Mouse (Mus musculus) WW6 (cell line): ENCODE results near the gene Foxp4.

Source experiments
- DNase-seq: peaks from one replicate; pipeline ENCODE4 v3.0.0-alpha.2; 2013; ENCODE audit warnings: low read depth, low spot score

Foxp4 gene

DNA sequence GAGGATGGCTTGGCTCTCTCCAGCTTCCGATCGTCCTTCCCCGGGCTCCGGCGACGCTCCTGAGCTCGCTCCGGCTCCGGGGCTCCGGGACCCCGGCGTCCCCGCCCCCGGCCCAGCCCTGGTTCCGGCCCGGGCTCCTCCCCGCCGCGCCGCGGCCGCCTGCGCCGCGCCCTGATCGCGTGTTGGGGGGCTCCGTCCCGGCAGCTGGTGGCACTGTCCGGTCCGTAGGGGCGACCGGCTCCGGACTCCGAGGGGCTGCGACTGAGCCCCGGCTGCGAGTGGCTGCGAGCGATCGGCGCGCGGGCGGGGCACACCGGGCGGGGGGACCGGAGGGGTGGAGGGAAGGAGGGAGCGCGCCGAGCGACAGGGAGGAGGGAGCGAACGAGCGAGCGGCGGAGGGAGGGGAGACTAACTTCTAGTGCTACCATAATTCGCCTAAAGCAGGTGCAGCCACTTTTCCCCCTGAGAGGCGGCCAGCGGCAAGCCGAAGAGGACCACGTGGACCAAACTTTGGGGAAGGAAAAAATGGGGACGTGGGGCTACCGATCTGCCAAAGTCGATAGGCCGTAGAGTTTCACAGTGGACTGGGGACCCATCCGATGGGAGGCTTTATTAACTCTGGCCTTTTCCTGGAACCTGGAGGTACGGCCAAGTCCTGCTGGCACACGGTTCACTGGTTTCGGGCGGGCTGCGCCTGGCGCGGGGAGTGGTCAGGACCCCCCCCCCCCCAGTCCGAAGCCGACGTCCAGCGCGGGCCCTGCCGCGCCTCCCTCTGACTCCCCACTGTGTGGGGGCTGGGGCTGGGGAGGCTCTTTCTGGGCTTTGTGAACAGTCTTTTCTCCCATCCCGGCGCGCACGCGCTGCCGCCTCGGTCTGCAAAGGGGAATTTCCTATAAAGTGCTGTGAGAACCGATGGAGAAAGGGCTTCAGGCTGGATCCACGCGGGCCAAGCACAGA is at the start of gene Foxp4:
Foxp4 (minus strand) TSS at position 263 of the 957 bp plus-strand sequence.
- DNase-seq, result no peak

- no peak for DNase-seq
These were observed 49.4 kb upstream of the Foxp4 start for GRCm38 (mm10) chr17:47973563-47974472.

GRCm38 (mm10) chr17:47965885-47966505 is 41.5 kb upstream of the Foxp4 start:
- no peak for DNase-seq

DNA sequence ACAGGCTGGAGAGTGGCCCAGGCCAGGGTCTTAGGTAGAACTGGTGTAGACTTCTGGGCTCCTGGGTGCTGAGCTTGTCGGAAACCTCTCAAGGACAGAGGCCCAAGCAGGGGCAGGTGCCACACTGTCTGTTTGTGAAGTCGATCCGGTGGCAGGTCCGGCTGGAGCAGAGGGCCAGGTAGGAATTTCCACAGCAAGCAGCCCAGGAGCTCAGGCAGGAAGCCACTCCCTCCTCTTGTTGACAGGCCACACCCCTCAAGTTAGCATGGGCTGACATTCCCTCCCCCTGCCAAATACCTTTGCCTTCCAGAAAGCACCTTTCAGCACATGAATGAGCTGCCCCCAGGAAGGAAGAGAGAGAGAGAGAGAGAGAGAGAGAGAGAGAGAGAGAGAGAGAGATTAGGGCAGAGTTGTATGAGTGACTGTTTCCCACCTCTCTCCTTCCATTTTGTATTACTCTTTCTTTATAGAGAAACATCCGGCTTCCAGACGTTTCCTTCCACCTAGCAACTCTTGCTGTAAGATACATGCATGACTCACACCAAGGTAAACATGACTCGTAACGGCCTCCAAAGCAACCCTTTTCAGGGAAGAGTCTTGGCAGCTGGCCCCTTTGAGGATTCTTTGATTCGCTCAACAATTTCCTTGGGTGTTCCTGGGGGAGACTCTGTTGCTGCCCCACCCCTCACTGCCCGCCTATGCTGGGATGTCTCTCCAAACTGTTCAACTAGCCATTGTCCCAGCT is 33.8 kb upstream of the Foxp4 start:
- no peak for DNase-seq

DNA sequence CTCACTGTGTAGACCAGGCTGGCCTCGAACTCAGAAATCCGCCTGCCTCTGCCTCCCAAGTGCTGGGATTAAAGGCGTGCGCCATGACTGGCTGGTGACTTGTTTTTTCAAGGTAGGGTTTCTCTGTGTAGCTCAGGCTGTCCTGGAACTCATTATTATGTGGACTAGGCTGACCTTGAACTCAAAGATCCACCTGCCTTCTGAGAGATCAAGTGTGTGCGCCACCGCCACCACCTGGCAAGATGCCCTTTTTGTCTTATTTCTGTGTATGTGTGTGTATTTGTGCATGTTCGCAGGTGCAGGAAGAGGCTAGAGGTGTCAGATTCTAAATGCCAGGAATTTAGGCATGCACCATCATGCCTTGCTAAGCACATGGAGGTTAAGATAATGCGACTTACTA is 32.0 kb upstream of the Foxp4 start:
- no peak for DNase-seq

DNA sequence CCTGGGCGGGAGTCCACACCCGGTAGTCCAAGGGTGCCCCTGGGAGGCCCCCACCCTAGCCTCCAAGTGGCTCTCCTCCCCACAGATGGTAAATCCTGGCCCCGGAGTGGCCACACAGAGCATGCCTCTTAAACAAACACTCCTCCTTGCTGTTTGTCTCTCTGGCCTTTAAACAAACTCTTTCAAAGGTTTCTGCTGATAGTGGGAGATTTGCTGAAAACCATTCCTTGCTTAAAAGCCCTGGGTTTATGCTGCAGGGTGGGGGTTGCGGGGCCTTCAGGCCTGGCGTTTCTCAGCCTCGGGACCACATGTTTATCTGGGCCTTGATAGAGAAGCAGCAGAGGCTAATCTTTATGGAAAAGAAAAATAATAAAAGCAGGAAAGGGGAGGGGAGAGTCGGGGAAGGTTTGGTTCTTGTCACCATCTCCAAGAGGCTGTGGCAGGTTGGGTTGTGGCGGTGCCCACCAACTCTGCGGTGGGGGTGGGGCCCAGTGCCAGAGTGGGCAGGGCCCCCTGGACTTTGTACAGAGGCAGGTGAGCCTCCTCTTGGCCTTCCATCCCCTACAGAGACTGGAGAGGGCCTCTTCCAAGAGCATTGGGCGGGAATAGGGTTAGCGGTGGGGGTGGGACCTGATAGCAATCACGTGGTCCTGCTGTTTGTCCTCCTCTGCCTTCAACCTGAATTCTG is 30.8 kb upstream of the Foxp4 start:
- no peak for DNase-seq

GRCm38 (mm10) chr17:47953231-47953630 is 28.8 kb upstream of the Foxp4 start:
- no peak for DNase-seq

- no peak for DNase-seq
These were observed 28.1 kb upstream of the Foxp4 start for GRCm38 (mm10) chr17:47952368-47953081.

DNA sequence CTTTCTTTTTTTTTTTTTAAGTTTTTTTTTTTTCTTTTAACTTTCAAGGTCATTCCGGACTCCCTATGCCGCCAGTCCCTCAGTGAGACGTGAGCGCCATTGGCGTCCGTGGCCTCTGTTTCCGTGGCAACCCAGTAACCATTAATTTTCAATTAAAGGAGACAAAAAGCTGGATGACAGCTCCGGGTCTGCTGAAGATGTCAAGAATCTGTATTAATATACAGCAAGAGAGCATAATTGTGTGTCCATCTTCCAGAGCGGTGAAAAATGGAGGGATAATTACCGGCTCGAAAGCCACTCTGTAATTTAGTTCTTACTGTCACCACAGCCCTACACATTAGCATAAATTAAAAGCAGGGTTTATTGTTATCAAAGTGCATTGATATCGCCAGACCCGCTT is 27.0 kb upstream of the Foxp4 start:
- no peak for DNase-seq

DNA sequence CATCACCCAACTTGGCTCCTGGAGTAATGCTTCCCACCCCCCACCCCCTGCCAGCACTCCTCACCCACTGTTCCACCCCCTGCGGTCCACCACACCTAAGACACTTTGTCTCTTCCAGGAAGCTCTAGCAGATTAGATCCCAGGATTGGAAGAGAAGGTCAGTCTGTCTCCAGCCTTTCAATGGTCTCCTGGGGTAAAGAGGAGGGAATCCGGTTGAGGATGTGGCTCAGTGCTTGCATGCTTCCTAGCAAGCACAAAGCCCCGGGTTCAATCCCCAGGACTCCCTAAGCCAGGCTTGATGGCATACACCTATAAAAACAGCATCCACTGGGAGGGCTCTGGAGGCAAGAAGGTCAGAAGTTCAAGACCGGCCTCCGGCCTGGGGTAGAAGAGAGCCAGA is 26.4 kb upstream of the Foxp4 start:
- DNase-seq, result no peak

DNA sequence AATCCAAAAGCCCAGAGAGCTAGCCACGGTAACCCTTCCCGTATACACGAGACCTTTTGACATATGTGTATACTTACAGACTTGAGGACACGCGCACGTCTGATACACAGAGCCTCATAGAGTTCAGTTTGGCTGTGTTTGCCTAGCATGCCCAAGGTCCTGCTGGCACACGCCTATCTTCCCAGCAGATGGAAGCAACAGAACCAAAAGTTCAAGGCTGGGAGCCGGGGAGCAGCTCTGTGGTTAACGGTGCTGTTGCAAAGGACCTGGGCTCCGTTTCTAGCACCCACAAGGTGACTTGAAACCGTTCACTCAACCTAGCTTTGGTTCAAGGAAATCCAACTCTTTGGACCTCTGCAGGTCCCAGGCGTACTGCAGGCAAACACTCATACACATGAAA is 25.0 kb upstream of the Foxp4 start:
- no peak for DNase-seq

- DNase-seq, result no peak
These were observed 24.3 kb upstream of the Foxp4 start for GRCm38 (mm10) chr17:47948753-47949152.

GRCm38 (mm10) chr17:47946921-47947420 is 22.5 kb upstream of the Foxp4 start:
- DNase-seq, result no peak

DNA sequence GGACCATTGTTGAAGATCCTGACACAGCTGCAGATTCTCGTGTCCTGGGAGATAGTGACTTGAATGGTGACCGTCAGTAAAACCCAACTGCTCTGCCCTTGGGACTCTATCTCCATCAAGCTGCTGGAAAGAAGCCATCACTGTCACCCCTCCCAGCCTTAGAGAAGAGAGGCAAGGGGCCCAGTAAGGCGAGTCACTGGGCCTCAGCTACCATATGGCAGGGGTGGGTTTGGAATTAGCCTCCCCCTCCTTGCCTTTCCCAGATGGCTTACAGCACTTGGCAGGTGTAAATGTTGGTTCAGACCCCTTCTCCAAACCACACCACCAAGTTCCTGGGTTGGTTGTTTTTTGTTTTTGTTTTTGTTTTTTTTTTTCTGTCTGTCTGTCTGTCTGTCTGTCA is 21.7 kb upstream of the Foxp4 start:
- no peak for DNase-seq

DNA sequence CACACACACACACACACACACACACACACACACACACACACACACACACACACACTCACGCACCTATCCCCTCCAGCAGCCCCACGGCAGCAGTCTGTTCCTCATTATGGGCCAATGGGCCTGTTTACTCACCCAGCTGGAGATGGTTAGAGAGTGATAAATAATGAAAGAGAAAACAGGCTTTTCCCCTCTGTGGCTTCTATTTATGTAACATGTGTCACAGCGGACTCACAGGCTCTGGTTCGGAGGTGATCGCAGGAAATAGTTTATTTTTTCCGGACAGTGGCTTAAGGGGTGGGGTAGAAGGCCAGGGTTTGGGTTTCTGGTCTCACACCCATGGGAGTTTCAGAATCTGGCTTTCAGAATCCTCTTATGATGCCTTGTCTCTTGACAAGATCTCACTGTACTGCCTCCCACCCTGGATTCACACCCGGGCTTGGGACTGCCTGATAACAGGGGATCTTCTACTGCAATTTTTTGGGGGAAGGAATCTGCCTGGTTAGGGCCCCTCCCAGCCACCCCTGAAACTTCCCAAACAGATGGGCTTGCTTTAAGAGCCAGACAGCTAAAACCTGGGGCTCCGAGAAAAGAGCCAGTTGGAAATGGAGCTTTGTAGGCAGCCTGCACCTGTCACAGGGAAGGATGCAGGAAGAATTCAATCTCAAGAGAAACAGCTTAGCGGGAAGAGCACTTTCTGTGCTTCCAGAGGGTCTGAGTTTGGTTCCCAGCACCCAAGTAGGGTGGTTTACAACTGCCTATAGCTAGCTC is 18.8 kb upstream of the Foxp4 start:
- DNase-seq, result no peak

DNA sequence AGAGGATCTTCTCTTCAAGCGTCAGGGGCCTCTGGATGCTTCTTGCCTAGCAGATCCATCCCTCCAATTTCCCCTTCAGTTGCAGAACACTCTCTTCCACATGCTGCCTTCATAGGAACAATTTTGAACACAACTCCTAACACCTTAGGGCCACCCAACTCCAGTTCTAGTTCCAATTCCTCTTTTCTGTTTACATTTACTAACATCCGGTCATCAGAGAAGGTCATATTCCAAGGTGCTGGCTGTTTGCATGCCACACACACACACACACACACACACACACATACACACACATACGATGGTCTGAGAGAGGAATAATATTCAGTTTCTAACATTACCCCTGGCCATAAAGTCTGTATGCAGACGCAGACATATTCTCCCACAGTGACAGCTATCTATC is 17.6 kb upstream of the Foxp4 start:
- no peak for DNase-seq

GRCm38 (mm10) chr17:47938839-47939238 is 14.4 kb upstream of the Foxp4 start:
- DNase-seq, result no peak

GRCm38 (mm10) chr17:47937926-47938600 is 13.6 kb upstream of the Foxp4 start:
- no peak for DNase-seq
